Mouse (Mus musculus): ENCODE measurements around the gene Hoxc10.

DNA sequence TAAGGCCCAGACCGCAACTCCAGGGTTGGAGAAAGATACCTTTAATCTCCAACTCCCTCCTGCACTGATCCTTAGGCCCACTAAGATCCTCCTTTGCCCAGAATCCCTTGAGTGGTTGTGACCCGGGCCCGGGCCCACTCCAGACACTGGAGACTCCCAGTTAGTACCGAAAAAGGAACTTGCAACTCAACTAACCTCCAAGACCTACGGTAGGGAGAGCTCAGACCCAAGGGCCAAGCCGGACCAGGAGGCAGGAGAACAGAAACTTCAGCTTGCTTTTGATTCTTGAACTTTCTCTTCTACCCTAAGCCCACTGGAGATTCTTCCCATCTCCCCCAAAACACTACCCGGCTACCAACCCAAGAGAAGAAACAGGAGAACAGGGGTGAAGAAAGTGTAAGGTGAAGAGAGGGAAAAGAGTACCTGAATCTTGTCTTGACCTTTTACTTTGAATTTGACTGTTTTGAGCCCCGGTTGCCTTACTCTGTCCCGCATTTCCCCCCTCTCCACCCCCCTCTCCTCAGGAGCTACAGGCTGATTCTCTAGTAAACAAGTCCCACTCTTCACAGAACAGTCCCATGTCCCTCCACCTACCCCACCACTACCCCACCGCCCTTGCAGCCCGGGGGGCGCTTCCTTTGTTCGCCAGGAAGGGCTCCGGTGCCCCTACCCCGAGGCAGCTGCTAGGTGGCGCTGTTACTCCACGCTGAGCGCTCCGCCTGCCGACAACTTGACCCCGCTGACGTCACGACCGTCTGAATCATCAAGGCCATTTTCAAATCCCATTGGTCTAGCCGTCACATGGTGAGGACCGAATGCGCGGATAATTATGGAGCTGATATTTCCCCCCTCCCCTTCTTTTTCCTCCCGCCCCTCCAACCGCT, 462 bp upstream of the Hoxc10 start:
- TF ChIP-seq CTCF (IDR thresholded peaks at IDR 0.05): peak; percentile 77
- no peak for TF ChIP-seq EP300 (IDR thresholded peaks at IDR 0.05)

Measured in lung, postnatal 0 days (tissue).